Mouse (Mus musculus): ENCODE results near the gene Tm2d1.

The Tm2d1 gene

DNA sequence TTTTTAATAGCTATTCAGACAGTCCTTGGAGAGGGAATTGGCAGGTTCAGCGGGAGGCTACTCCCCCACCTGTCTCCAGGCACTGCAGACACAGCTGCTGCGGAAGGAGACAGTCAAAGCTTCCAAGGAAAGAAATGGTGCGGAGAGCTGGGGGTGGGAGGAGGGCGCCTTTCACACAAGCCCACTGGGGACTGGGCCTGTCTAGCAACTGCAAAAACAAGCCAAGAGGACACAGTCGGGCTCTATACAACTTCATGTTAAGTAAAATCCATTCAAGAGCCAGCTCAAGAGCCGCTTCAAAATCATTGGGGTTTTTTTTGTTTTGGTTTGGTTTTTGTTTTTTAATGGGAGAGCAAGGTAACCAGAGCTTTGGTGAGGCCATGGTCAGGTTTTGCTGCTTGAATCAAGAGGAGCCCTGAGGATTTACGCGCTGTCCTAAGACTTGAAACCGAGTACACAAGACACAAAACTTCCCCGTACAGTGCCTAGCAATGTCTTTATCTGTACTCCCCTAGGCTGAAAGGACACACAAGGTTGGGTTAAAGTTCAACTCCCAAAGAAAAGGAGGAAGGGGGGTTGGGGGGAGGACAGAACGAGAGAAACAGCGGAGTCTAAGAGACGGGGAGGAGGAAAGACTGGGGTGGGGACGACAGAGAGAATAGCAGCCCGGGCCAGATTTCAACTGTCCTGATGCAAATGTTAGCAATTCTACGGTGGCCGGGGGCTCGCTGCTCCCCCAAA lies 61.6 kb downstream of the Tm2d1 start:
- peak; percentile 8 for DNase-seq

DNA sequence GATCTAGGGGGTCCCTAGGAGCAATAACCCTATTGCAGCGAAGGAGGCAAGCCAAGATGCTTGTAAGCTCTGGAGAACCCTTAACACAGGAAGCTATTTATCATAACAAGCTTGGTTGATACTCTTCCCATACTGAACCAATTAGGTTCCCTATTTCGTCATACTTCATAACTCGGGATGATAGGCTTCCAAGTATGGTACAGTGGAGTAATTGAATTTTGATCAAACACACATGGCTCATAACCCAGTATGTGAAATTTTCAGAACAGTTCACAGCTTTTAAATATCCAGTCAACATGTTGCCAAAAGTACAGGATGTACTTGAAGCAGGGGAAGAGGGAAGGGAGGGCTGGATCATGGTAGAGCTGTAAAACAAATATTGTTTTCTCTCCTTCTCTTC lies 64.3 kb downstream of the Tm2d1 start:
- no peak for DNase-seq

DNA sequence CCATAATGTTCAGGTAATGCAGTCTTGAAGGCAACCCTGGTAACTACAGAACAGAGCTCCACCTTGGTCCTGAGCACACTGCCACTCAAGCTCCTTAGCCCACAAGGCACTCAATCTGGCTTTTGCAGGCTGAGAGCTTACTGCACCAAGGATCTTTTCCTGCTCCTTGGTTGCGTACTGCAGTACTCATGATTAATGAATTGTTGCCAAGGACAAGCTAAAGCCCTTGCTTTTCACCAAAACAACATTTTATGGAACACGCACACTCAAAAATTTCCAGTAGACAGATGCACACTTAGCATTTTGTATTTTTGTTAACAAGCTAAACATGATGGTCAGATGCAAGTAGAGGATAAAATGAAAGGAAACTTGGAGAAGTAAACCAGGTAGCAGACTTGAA lies 66.0 kb downstream of the Tm2d1 start:
- DNase-seq, result no peak

Measured in thymus, postnatal 25 days (tissue).